Mouse (Mus musculus): ENCODE data around the gene Slc4a10. TPM values are rescaled to one million over a fixed set of nuclear protein-coding genes. Genes with fewer than 3 reads are reported as not detected.

Gene Slc4a10
- total and polyA plus RNA-seq, 2 experiments from 2014 or later = 27.7 to 65.4 TPM

DNA sequence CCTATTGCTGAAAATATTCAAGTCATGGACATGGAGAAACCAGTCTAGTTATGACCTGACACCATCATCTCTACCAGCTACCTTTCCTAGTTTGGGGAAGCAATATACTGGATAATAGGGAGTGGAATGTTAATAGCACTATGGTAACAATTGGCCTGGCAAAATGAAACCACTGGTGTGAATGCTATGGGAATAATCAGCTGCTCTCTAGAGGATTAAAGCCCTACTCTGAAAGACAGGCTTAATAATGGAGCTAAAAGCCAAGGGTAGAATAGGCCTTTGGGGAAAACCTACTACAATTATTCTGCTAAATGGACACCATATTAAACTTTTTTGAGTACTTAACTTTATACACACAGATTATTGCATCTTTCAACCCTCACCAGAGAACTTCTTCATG, 30.2 kb downstream of the Slc4a10 start:
- H3K9ac ChIP-seq (replicated peaks; ENCODE audit: low read length, poor library complexity, severe bottlenecking) = no peak overlapping the region
- no peaks in the 10 kb centered on the region for H3K27me3 ChIP-seq (ENCODE audit: insufficient read depth, low read length)
- H3K27ac ChIP-seq (ENCODE audit: low read depth, low read length) = no peak overlapping the region
- no peak overlapping the region for H3K4me2 ChIP-seq (ENCODE audit: low read depth, low read length, poor library complexity, severe bottlenecking)
- H3K4me1 ChIP-seq (ENCODE audit: insufficient read depth, low read length) = no peaks in the 10 kb centered on the region
- no peaks in the 10 kb centered on the region for H3K9me3 ChIP-seq (ENCODE audit: low read length)
- DNase-seq (ENCODE audit: low spot score) (no peak), ATAC-seq (ENCODE audit: low FRiP score) (no peak)
- H3K36me3 ChIP-seq (ENCODE audit: insufficient read depth, low read length) = no peaks in the 10 kb centered on the region
- no peak for TF ChIP-seq CTCF (IDR thresholded peaks at IDR 0.05)
- H3K4me3 ChIP-seq (ENCODE audit: low read depth, low read length) = no peak overlapping the region

DNA sequence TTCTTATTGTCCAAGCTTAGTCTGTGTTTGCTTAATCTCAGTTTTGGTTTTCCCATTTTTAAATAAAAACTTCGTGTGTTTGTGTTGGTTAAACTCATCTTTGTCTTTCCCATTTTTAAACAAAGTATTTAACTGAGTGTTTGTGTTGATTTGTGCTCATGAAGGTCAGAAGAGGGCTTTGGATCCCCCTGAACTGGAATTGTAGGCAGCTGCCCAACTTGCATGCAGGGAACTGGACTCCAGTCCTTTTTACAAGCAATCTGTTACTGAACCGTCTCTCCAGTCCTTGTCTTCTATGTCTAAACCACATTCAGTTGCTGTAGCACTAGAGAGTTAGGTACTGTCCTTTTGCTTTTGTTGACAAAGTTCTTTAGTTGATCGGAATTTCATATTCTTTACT, 41.3 kb downstream of the Slc4a10 start:
- Histone ChIP-seq H3K27ac (ENCODE audit: low read depth, low read length) (no peak overlapping the region), H3K4me2 (ENCODE audit: low read depth, low read length, poor library complexity, severe bottlenecking) (no peak overlapping the region), H3K4me3 (ENCODE audit: low read depth, low read length) (no peak overlapping the region), H3K27me3 (ENCODE audit: insufficient read depth, low read length) (no peaks in the 10 kb centered on the region), H3K36me3 (ENCODE audit: insufficient read depth, low read length) (no peaks in the 10 kb centered on the region), H3K9me3 (ENCODE audit: low read length) (no peaks in the 10 kb centered on the region), H3K9ac (replicated peaks; ENCODE audit: low read length, poor library complexity, severe bottlenecking) (no peak overlapping the region), H3K4me1 (ENCODE audit: insufficient read depth, low read length) (no peaks in the 10 kb centered on the region)
- no peak for TF ChIP-seq CTCF (IDR thresholded peaks at IDR 0.05)
- DNase-seq (ENCODE audit: low spot score) (no peak), ATAC-seq (ENCODE audit: low FRiP score) (no peak)
- 70% methylated on average over 3 of the region's 3 CpGs for WGBS

GRCm38 (mm10) chr2:62088715-62089114, 42.5 kb downstream of the Slc4a10 start:
- TF ChIP-seq CTCF (IDR thresholded peaks at IDR 0.05) = no peak
- WGBS = 41% methylated on average over 8 of the region's 8 CpGs
- Histone ChIP-seq H3K27ac (ENCODE audit: low read depth, low read length) (no peak overlapping the region), H3K9ac (replicated peaks; ENCODE audit: low read length, poor library complexity, severe bottlenecking) (no peak overlapping the region), H3K27me3 (ENCODE audit: insufficient read depth, low read length) (no peaks in the 10 kb centered on the region), H3K4me3 (ENCODE audit: low read depth, low read length) (peak overlapping the region; percentile 25; the same call in 1 of the 2 replicates), H3K4me2 (ENCODE audit: low read depth, low read length, poor library complexity, severe bottlenecking) (peak overlapping the region; percentile 28), H3K36me3 (ENCODE audit: insufficient read depth, low read length) (no peaks in the 10 kb centered on the region), H3K4me1 (ENCODE audit: insufficient read depth, low read length) (no peaks in the 10 kb centered on the region), H3K9me3 (ENCODE audit: low read length) (no peaks in the 10 kb centered on the region)
- ATAC-seq (ENCODE audit: low FRiP score) (no peak), DNase-seq (ENCODE audit: low spot score) (no peak)

DNA sequence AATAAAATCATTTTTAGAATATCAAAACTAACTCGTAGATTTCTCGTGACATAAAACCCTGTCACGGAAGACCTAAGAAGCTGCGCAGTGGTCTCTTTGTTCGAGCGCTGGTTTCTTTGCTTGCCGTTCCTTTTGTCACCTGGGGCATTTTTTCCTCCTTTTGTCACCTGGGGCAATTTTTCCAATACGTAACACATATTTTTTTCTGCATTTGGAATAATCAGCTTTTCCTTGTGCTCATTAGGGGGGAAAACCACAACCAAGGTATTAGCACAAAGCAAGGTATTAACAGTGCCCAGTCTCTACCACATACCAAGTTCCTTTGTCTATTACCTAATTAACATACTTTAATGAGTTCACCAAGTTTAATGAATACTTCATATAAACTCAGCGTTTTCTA, 42.9 kb downstream of the Slc4a10 start:
- H3K4me3 ChIP-seq (ENCODE audit: low read depth, low read length) = peak overlapping the region; percentile 25
- peak overlapping the region; percentile 35 for H3K4me2 ChIP-seq (ENCODE audit: low read depth, low read length, poor library complexity, severe bottlenecking)
- WGBS = 36% methylated on average over 9 of the region's 9 CpGs
- H3K4me1 ChIP-seq (ENCODE audit: insufficient read depth, low read length) = no peaks in the 10 kb centered on the region
- no peak overlapping the region; the same call in 1 of the 2 replicates for H3K9ac ChIP-seq (replicated peaks; ENCODE audit: low read length, poor library complexity, severe bottlenecking)
- no peaks in the 10 kb centered on the region for H3K9me3 ChIP-seq (ENCODE audit: low read length)
- H3K36me3 ChIP-seq (ENCODE audit: insufficient read depth, low read length) = no peaks in the 10 kb centered on the region
- TF ChIP-seq CTCF (IDR thresholded peaks at IDR 0.05) = no peak
- DNase-seq (ENCODE audit: low spot score) (peak; percentile 14), ATAC-seq (ENCODE audit: low FRiP score) (0 out of 2 replicates have a peak, but pooled peaks have one; percentile 60)
- H3K27ac ChIP-seq (ENCODE audit: low read depth, low read length) = no peak overlapping the region
- H3K27me3 ChIP-seq (ENCODE audit: insufficient read depth, low read length) = no peaks in the 10 kb centered on the region

- H3K4me2 ChIP-seq (ENCODE audit: low read depth, low read length, poor library complexity, severe bottlenecking) = no peak overlapping the region
- H3K4me3 ChIP-seq (ENCODE audit: low read depth, low read length) = no peak overlapping the region
- TF ChIP-seq CTCF (IDR thresholded peaks at IDR 0.05) = no peak
- no peaks in the 10 kb centered on the region for H3K27me3 ChIP-seq (ENCODE audit: insufficient read depth, low read length)
- H3K27ac ChIP-seq (ENCODE audit: low read depth, low read length) = no peak overlapping the region
- DNase-seq (ENCODE audit: low spot score) (no peak), ATAC-seq (ENCODE audit: low FRiP score) (no peak)
- H3K9me3 ChIP-seq (ENCODE audit: low read length) = no peaks in the 10 kb centered on the region
- H3K9ac ChIP-seq (replicated peaks; ENCODE audit: low read length, poor library complexity, severe bottlenecking) = no peak overlapping the region
- WGBS = 91% methylated on average over 1 of the region's 1 CpGs
- no peaks in the 10 kb centered on the region for H3K36me3 ChIP-seq (ENCODE audit: insufficient read depth, low read length)
- H3K4me1 ChIP-seq (ENCODE audit: insufficient read depth, low read length) = no peaks in the 10 kb centered on the region
Measured at GRCm38 (mm10) chr2:62100526-62100925, 54.3 kb downstream of the Slc4a10 start.

GRCm38 (mm10) chr2:62115346-62115745, 69.1 kb downstream of the Slc4a10 start:
- Histone ChIP-seq H3K36me3 (ENCODE audit: insufficient read depth, low read length) (no peaks in the 10 kb centered on the region), H3K27ac (ENCODE audit: low read depth, low read length) (no peak overlapping the region), H3K4me1 (ENCODE audit: insufficient read depth, low read length) (no peaks in the 10 kb centered on the region), H3K9me3 (ENCODE audit: low read length) (no peaks in the 10 kb centered on the region), H3K4me3 (ENCODE audit: low read depth, low read length) (no peak overlapping the region), H3K9ac (replicated peaks; ENCODE audit: low read length, poor library complexity, severe bottlenecking) (no peak overlapping the region), H3K27me3 (ENCODE audit: insufficient read depth, low read length) (no peaks in the 10 kb centered on the region), H3K4me2 (ENCODE audit: low read depth, low read length, poor library complexity, severe bottlenecking) (no peak overlapping the region)
- WGBS = 76% methylated on average over 4 of the region's 4 CpGs
- ATAC-seq (ENCODE audit: low FRiP score) (no peak), DNase-seq (ENCODE audit: low spot score) (no peak)
- no peak for TF ChIP-seq CTCF (IDR thresholded peaks at IDR 0.05)

Data from midbrain, postnatal 0 days (tissue).